Mouse (Mus musculus) hindbrain, embryonic 15.5 days (tissue): ENCODE measurements around the gene Unc13a. TPM values are rescaled to one million over a fixed set of nuclear protein-coding genes. Genes with fewer than 3 reads are reported as not detected.
A peak's percentile ranks its signal among the peaks of the same experiment; 100 is the strongest.

Experiments used
- ATAC-seq: fragments of 200-750 bp; cut with Nextera tagmentation; 2 replicates; pipeline ENCODE4 v1.8.0; 2017; ENCODE audit warnings: low read depth, moderate number of reproducible peaks, moderate TSS enrichment; ENCODE audit not compliant: low FRiP score
- H3K27ac ChIP-seq: fragments of 300-500 bp; sonication (generic); replicated peaks from 2 replicates; pipeline ENCODE4 v1.5.1; 2015; ENCODE audit warnings: mild to moderate bottlenecking, inconsistent platforms
- H3K27me3 ChIP-seq: fragments of 300-500 bp; sonication (generic); 2 replicates; pipeline ENCODE4 v1.6.1; 2015; ENCODE audit warnings: control low read depth, inconsistent platforms
- H3K36me3 ChIP-seq: fragments of 300-500 bp; sonication (generic); 2 replicates; pipeline ENCODE4 v1.6.1; 2015; ENCODE audit warnings: control low read depth, inconsistent platforms
- H3K4me1 ChIP-seq: fragments of 300-500 bp; sonication (generic); replicated peaks from 2 replicates; pipeline ENCODE4 v1.6.1; 2015; ENCODE audit warnings: control low read depth, inconsistent platforms
- H3K4me2 ChIP-seq: fragments of 300-500 bp; sonication (generic); 2 replicates; pipeline ENCODE4 v1.6.1; 2015; ENCODE audit warnings: moderate library complexity, mild to moderate bottlenecking, inconsistent platforms
- H3K4me3 ChIP-seq: fragments of 300-500 bp; sonication (generic); 2 replicates; pipeline ENCODE4 v1.5.1; 2015; ENCODE audit warnings: mild to moderate bottlenecking, inconsistent platforms
- H3K9ac ChIP-seq: fragments of 300-500 bp; sonication (generic); 2 replicates; pipeline ENCODE4 v1.6.1; 2015; ENCODE audit warnings: inconsistent platforms
- H3K9me3 ChIP-seq: fragments of 300-500 bp; sonication (generic); 2 replicates; pipeline ENCODE4 v1.6.1; 2016; ENCODE audit warnings: control low read depth, inconsistent platforms
- WGBS: fragments of 180-500 bp; shearing (Covaris S2); methylation state at CpG from one replicate; pipeline ENCODE4 v1.1.7; 2015; 5-methylcytosine and 5-hydroxymethylcytosine counted together
- polyA plus RNA-seq: library from polyadenylated mRNA; unstranded; fragments of >200 nt; fragmentation: Nextera tagmentation; extraction: Ambion mirVana; gene quantifications from 2 replicates; pipeline ENCODE4 v1.2.1, GENCODE M21; 2015

The Unc13a gene
- polyA plus RNA-seq, 1 experiment from 2014 or later = 24.7 TPM

- Histone ChIP-seq H3K4me1 (peaks cover 42% of the 10 kb centered on the region), H3K36me3 (no peaks in the 10 kb centered on the region), H3K27me3 (peaks cover 5% of the 10 kb centered on the region; the same call in 1 of the 2 replicates), H3K9me3 (no peaks in the 10 kb centered on the region), H3K27ac (peak overlapping the region; percentile 95), H3K4me2 (peak overlapping the region; percentile 73), H3K4me3 (peak overlapping the region; percentile 65), H3K9ac (peak overlapping the region; percentile 75; the same call in 1 of the 2 replicates)
- 64% methylated on average over 6 of the region's 6 CpGs for WGBS
- ATAC-seq = no peak
Measured at GRCm38 (mm10) chr8:71672168-71672735, 695 bp upstream of the Unc13a start.

GRCm38 (mm10) chr8:71670621-71671548 lies 672 bp downstream of the Unc13a start:
- H3K9ac ChIP-seq = peak overlapping the region; percentile 75
- H3K27ac ChIP-seq = peak overlapping the region; percentile 95
- H3K4me3 ChIP-seq = peak overlapping the region; percentile 65
- ATAC-seq = peak; percentile 61
- H3K27me3 ChIP-seq = no peaks in the 10 kb centered on the region
- H3K9me3 ChIP-seq = no peaks in the 10 kb centered on the region
- H3K4me1 ChIP-seq = peaks cover 52% of the 10 kb centered on the region
- under 1% methylated on average over 53 of the region's 64 CpGs for WGBS
- H3K4me2 ChIP-seq = peak overlapping the region; percentile 73
- H3K36me3 ChIP-seq = no peaks in the 10 kb centered on the region

- H3K4me1 ChIP-seq = peaks cover 50% of the 10 kb centered on the region
Measured at GRCm38 (mm10) chr8:71670198-71670597, 1.4 kb downstream of the Unc13a start.

GRCm38 (mm10) chr8:71668220-71668975 lies 3.2 kb downstream of the Unc13a start:
- Histone ChIP-seq H3K27me3 (no peaks in the 10 kb centered on the region), H3K4me1 (peaks cover 50% of the 10 kb centered on the region), H3K27ac (no peak overlapping the region; the same call in 1 of the 2 replicates)

More at GRCm38 (mm10) chr8:71670198-71670597, 1.4 kb downstream of the Unc13a start:
- H3K9me3 ChIP-seq = no peaks in the 10 kb centered on the region
- 16% methylated on average over 7 of the region's 12 CpGs for WGBS
- peak overlapping the region; percentile 65 for H3K4me3 ChIP-seq
- H3K27me3 ChIP-seq = no peaks in the 10 kb centered on the region
- H3K36me3 ChIP-seq = no peaks in the 10 kb centered on the region
- peak overlapping the region; percentile 75 for H3K9ac ChIP-seq
- peak overlapping the region; percentile 95 for H3K27ac ChIP-seq
- ATAC-seq = peak; percentile 13
- H3K4me2 ChIP-seq = peak overlapping the region; percentile 73

GRCm38 (mm10) chr8:71667256-71667655 lies 4.3 kb downstream of the Unc13a start:
- peak overlapping the region; percentile 31 for H3K4me2 ChIP-seq
- no peaks in the 10 kb centered on the region for H3K27me3 ChIP-seq
- H3K9ac ChIP-seq = 0 out of 2 replicates have a peak overlapping the region, but pooled peaks have one; percentile 2
- peaks cover 50% of the 10 kb centered on the region for H3K4me1 ChIP-seq
- no peak overlapping the region for H3K4me3 ChIP-seq
- H3K36me3 ChIP-seq = peaks cover 22% of the 10 kb centered on the region
- no peaks in the 10 kb centered on the region for H3K9me3 ChIP-seq
- no peak for ATAC-seq
- WGBS = 35% methylated on average over 5 of the region's 5 CpGs
- H3K27ac ChIP-seq = peak overlapping the region; percentile 70

More at GRCm38 (mm10) chr8:71668220-71668975, 3.2 kb downstream of the Unc13a start:
- H3K4me2 ChIP-seq = peak overlapping the region; percentile 31
- H3K9ac ChIP-seq = peak overlapping the region; percentile 2; the same call in 1 of the 2 replicates
- 5% methylated on average over 21 of the region's 21 CpGs for WGBS
- no peak for ATAC-seq
- H3K36me3 ChIP-seq = peaks cover 11% of the 10 kb centered on the region; the same call in 1 of the 2 replicates
- H3K9me3 ChIP-seq = no peaks in the 10 kb centered on the region
- no peak overlapping the region for H3K4me3 ChIP-seq

- no peak for ATAC-seq
- Histone ChIP-seq H3K36me3 (peaks cover 26% of the 10 kb centered on the region), H3K27me3 (no peaks in the 10 kb centered on the region), H3K4me2 (peak overlapping the region; percentile 31), H3K4me1 (peaks cover 50% of the 10 kb centered on the region), H3K27ac (peak overlapping the region; percentile 70), H3K9me3 (no peaks in the 10 kb centered on the region), H3K4me3 (no peak overlapping the region), H3K9ac (0 out of 2 replicates have a peak overlapping the region, but pooled peaks have one; percentile 2)
- 13% methylated on average over 1 of the region's 1 CpGs for WGBS
Measured at GRCm38 (mm10) chr8:71666855-71667254, 4.7 kb downstream of the Unc13a start.

- H3K9me3 ChIP-seq = no peaks in the 10 kb centered on the region
- no peak overlapping the region for H3K9ac ChIP-seq
- peak overlapping the region; percentile 30 for H3K4me2 ChIP-seq
- no peak overlapping the region for H3K27ac ChIP-seq
- peaks cover 50% of the 10 kb centered on the region for H3K4me1 ChIP-seq
- no peak for ATAC-seq
- 8% methylated on average over 22 of the region's 22 CpGs for WGBS
- H3K4me3 ChIP-seq = no peak overlapping the region
- H3K36me3 ChIP-seq = peaks cover 30% of the 10 kb centered on the region
- H3K27me3 ChIP-seq = 0 out of 2 replicates have a peak, but pooled peaks cover under 1% of the 10 kb centered on the region
Measured at GRCm38 (mm10) chr8:71665331-71666130, 6.0 kb downstream of the Unc13a start.

- Histone ChIP-seq H3K9ac (no peak overlapping the region), H3K36me3 (peaks cover 52% of the 10 kb centered on the region), H3K4me2 (no peak overlapping the region), H3K4me3 (no peak overlapping the region), H3K9me3 (no peaks in the 10 kb centered on the region), H3K27me3 (peaks cover 39% of the 10 kb centered on the region), H3K4me1 (peaks cover under 1% of the 10 kb centered on the region; the same call in 1 of the 2 replicates), H3K27ac (no peak overlapping the region)
- ATAC-seq = peak; percentile 57
- WGBS = 11% methylated on average over 36 of the region's 36 CpGs
Measured at GRCm38 (mm10) chr8:71660325-71661120, 11.0 kb downstream of the Unc13a start.

- 0 out of 2 replicates have a peak, but pooled peaks have one; percentile 2 for ATAC-seq
- peaks cover 56% of the 10 kb centered on the region for H3K36me3 ChIP-seq
- peaks cover 44% of the 10 kb centered on the region for H3K27me3 ChIP-seq
- no peaks in the 10 kb centered on the region for H3K4me1 ChIP-seq
- H3K27ac ChIP-seq = no peak overlapping the region
- no peak overlapping the region for H3K4me3 ChIP-seq
- no peak overlapping the region for H3K9ac ChIP-seq
- WGBS = 62% methylated on average over 1 of the region's 1 CpGs
- no peaks in the 10 kb centered on the region for H3K9me3 ChIP-seq
- no peak overlapping the region for H3K4me2 ChIP-seq
Measured at GRCm38 (mm10) chr8:71659751-71660150, 11.8 kb downstream of the Unc13a start.

GRCm38 (mm10) chr8:71658515-71659049 lies 13.0 kb downstream of the Unc13a start:
- Histone ChIP-seq H3K27me3 (peaks cover 44% of the 10 kb centered on the region), H3K4me2 (no peak overlapping the region), H3K36me3 (peaks cover 47% of the 10 kb centered on the region), H3K9ac (no peak overlapping the region), H3K9me3 (no peaks in the 10 kb centered on the region), H3K27ac (no peak overlapping the region), H3K4me1 (no peaks in the 10 kb centered on the region), H3K4me3 (no peak overlapping the region)
- 34% methylated on average over 17 of the region's 17 CpGs for WGBS
- no peak for ATAC-seq
